Mouse (Mus musculus) v-Abl transformed pro-B cells (cell line): Measurements from ENCODE around the gene Dynlt3.
"Not testable (repeated sequence)": the region's sequence is repeated elsewhere in the genome, so short reads cannot be mapped to it uniquely, and the experiment has no call there.

Source experiments
- in situ Hi-C, 2 experiments: fragments of 400-800 bp; cut with MboI; formaldehyde crosslinking; loops; one replicate each; pipeline ENCODE4 v1.15.1; 2025; ENCODE audit not compliant: unreplicated experiment in 2 of 2

Gene Dynlt3

DNA sequence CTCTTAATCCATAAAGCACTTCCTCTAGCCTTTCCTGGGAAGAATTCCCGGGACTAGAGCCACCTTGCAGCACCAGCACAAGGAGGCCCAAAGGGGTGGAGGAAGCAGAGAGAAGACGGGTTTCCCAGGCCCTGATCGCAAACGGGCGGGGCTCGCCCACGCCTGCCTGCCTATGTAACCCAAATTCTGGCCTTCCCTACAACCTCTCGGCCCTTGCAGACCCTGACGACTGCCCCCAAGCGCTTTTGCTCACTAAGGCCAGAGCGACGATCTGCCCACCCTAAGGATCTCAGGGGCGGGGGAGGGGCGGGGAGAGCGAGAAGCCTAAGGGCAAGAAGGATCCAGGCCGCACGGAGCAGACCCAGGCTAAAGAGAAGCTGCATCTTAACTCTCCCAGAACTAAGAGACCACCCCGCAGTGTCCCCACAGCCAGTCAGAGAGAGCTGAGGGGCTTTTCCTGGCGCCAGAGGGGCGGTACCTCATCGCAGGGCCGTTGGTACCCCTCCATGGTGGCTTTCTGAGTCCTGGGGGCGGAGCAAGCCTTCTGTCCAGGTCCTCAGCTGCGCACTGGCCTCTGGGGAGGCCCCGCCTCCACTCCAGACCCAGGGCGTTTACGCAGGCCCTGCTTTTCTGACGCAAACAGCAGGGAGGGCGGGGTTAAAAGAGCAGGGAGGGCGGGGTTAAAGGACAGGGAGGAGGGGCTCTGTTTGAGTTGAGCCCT lies at the start of gene Dynlt3:
TSS of gene Dynlt3 (minus strand) at position 613 of the 721 bp plus-strand sequence.
- in situ Hi-C loops: loop anchor here (25.0 kb wide), 3 partner anchors 250 to 400 kb away; partner anchors contain the start of genes Gm14862 (in 1 of the 2) and Xk (in 1 of the 2)

DNA sequence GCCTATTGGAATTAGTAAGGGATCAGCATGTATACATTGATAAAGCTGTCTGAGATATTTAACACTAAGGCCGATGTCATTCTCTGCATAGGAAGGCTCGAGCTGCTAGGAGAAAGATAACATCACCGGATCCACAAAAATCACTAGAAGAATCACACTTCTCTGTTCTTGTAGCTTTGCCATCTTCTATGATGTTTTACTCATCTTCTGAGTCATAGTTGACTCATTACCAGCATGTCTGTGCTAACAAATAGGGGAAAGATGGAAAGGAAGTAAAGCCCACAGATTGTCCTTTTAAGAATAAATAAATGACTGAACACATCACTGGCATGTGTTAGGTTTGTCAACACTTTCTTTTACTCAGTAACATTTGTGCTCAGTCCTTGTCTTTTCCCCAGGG lies 37.0 kb upstream of the Dynlt3 start:
- in situ Hi-C loops: no loop called here

DNA sequence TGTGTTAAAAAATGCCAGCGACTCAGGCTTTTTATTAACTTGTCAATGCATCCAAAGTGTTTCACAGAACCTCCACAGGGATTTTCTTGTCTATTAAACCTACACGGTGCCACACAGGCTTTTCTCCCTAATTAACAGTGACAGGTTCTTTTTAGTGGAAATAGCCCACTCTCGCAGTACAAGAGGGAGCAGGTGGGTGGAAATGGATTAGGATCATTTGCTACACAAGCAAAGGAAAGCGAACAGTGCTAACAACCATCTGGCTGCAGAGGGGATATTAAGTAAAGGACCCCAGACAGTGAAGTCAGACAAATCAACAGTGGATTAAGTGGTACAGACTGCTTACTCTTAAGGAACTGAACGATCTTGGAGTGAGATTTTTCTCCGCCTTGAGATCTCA lies 33.2 kb upstream of the Dynlt3 start:
- in situ Hi-C loops: no loop called here

DNA sequence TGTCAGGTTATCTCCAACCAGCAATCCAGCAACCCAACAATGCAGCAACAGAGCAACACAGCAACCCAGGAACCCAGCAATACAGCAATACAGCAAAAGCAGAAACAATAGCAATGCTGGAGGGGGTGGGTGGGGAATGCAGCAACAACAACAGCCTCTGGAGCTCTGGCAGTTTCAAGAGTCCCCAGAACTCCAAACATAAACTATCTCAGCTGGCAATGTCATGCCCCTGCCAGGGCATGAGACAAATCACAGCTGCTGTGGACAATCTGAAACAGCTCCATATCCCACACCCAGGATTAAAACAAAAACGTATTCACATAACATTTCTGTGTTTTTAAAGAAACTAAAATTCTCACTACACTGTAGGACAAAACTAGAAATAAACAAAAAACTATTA lies 9.2 kb upstream of the Dynlt3 start:
- in situ Hi-C loops: loop anchor here (25.0 kb wide), 3 partner anchors 260 to 410 kb away; partner anchors contain the start of genes Gm14862 (in 1 of the 2) and Xk (in 1 of the 2)

DNA sequence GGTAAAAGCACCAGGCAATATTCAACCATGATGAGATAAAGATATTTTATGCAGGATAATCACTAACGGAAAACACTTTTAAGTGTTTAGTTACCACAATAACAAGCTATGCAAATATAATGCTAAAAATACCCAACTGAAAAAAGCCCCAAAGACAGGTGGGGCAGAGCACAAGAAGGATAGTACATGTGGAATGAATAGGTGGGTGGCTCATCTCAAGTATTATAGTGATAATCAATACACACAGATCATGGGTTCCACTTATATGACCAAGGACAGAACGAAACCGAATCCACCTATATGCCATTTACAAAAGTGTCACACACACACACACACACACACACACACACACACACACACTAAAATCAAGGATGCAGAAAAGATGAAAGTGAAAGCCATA lies 8.6 kb upstream of the Dynlt3 start:
- in situ Hi-C loops: loop anchor here (25.0 kb wide), 3 partner anchors 259 to 409 kb away; partner anchors contain the start of genes Gm14862 (in 1 of the 2) and Xk (in 1 of the 2)

DNA sequence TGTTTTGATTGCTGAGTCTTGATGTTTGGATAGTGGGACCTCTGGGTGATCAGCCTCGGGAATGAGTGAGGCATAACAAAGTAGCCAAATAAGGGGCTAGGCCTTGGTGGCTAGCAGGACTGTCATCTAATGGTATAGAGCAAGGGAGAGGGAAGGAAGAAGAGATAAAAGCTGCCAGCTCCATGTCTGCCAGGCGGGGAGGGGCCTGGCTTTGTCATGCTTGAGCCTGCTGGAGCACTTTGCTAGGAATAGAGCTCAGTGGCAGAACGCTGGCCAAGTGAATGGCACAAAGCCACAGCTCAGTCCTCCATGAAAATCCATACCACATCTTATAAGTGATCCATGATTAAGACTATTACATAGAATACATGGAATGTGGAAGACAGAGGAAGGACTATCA lies 10.0 kb downstream of the Dynlt3 start:
- in situ Hi-C loops: loop anchor here (25.0 kb wide), 3 partner anchors 241 to 391 kb away; partner anchors contain the start of genes Gm14862 (in 1 of the 2) and Xk (in 1 of the 2)

DNA sequence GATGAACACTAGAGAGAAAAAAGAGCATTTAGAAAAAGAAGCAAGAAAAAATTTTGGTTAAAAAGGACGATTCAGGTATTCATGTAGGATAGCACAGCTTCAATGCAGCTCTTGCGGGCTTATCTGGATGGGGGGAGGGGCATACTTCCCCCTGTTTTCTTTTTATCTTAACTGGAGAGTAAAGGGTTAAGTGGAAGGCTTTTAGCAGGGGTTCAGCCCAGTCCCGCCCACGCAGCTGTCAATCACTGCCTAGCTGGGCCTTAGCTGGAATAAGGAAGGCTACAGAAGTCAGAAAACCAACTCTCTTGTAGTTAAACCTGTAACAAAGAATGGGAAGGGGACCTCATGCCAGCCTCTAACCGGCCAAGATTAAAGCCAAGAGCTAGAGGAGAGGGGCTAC lies 22.2 kb downstream of the Dynlt3 start:
- in situ Hi-C loops: not testable (repeated sequence)

DNA sequence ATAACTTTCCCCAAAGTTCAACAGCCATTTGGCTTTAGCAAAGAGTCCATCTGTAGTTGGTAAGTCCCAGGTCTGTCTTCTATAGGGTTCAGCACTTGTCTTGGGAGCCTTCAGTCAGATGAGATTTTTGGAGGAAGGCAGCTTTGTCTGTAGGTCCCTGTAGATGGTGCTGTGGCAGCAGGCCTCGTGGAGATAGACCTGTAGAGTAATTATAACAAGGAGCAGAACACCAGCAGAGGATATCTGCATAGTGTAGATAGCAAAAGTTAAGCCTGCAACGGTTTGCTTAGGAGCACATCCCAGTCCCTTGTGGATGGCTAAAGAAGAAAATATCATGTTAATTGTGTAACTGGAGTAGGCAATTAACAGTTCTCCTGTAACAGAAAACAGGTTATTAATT lies 22.7 kb downstream of the Dynlt3 start:
- in situ Hi-C loops: not testable (repeated sequence)
